Mouse (Mus musculus): ENCODE results near the gene Slc35f2. TPM values are rescaled to one million over a fixed set of nuclear protein-coding genes. Genes with fewer than 3 reads are reported as not detected.

Slc35f2 gene
- polyA plus RNA-seq, 1 experiment from 2014 or later: 7.3 TPM

DNA sequence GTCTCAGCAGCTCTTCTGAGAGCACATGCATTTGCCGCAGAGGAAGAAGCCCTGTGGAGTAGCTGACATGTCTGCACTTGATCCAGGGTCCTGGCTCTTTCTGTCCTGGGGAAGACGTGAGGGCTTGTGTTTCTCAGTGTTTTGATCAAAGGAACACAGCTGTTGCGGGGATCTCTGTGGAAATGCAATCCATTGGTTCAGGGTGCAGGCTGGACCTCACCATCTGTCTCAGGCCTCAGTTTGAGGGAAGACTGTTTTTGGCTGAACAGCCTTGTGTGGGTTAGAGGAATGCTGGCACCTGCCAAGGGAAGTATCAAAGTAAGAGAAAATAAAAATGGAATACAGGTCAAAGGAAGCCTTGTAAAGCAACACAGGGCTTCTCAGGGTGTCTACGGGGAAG, 64.6 kb downstream of the Slc35f2 start:
- Histone ChIP-seq H3K4me3 (replicated peaks; ENCODE audit: low read depth, low read length) (no peak overlapping the region), H3K9me3 (ENCODE audit: control insufficient read depth, low read length) (no peaks in the 10 kb centered on the region), H3K27ac (replicated peaks; ENCODE audit: low read depth, low read length) (no peak overlapping the region), H3K4me2 (ENCODE audit: low read length) (no peak overlapping the region), H3K4me1 (ENCODE audit: control insufficient read depth, insufficient read depth, low read length) (no peaks in the 10 kb centered on the region), H3K36me3 (ENCODE audit: control insufficient read depth, insufficient read depth, low read length) (no peaks in the 10 kb centered on the region), H3K9ac (replicated peaks; ENCODE audit: low read length) (no peak overlapping the region), H3K27me3 (ENCODE audit: control insufficient read depth, insufficient read depth, low read length) (no peaks in the 10 kb centered on the region)
- WGBS: 60% methylated on average over 4 of the region's 4 CpGs
- ATAC-seq (ENCODE audit: low FRiP score, low TSS enrichment) (no peak), DNase-seq (no peak)

DNA sequence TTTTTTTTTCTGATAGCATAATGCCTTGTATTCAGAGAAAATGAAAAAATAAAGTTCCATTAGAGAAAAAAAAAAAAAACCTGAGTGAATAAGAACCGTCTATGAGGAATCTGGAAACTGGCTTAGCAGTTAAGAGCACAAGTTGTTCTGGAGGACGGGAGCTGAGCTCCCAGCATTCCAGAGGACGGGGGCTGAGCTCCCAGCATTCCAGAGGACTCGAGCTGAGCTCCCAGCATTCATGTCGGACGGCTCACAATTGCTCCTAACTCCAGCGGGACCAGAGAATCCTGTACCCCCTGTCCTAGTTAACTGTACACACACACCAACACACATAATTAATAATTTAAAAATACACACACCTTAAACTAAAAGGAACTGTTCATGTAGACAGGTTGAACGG, 67.5 kb downstream of the Slc35f2 start:
- H3K36me3 ChIP-seq (ENCODE audit: control insufficient read depth, insufficient read depth, low read length): no peaks in the 10 kb centered on the region
- H3K27ac ChIP-seq (replicated peaks; ENCODE audit: low read depth, low read length): no peak overlapping the region
- DNase-seq (no peak), ATAC-seq (ENCODE audit: low FRiP score, low TSS enrichment) (no peak)
- H3K27me3 ChIP-seq (ENCODE audit: control insufficient read depth, insufficient read depth, low read length): no peaks in the 10 kb centered on the region
- no peaks in the 10 kb centered on the region for H3K4me1 ChIP-seq (ENCODE audit: control insufficient read depth, insufficient read depth, low read length)
- no peak overlapping the region for H3K4me2 ChIP-seq (ENCODE audit: low read length)
- H3K9me3 ChIP-seq (ENCODE audit: control insufficient read depth, low read length): no peaks in the 10 kb centered on the region
- H3K4me3 ChIP-seq (replicated peaks; ENCODE audit: low read depth, low read length): no peak overlapping the region
- 82% methylated on average over 8 of the region's 8 CpGs for WGBS
- H3K9ac ChIP-seq (replicated peaks; ENCODE audit: low read length): no peak overlapping the region

DNA sequence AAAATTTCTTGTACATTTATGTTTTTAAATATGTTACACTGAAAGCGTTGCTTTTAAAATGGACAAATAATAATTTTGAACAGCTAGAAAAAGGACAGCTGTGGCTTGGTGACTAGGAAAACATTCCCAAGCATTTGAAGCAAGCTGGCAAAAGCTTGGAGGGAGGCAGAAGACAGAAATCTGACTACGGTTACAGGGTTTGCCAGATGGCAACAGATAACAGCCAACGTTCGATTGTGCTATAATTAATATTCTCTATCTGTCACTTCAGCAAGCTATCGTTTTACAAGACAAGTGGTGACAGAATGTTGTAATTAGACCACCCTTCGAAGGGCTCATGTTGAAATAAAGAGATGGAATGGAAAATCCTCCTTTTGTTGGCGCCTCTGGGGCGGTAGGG, 77.2 kb downstream of the Slc35f2 start:
- no peaks in the 10 kb centered on the region for H3K4me1 ChIP-seq (ENCODE audit: control insufficient read depth, insufficient read depth, low read length)
- DNase-seq: no peak
- no peak overlapping the region for H3K9ac ChIP-seq (replicated peaks; ENCODE audit: low read length)
- no peaks in the 10 kb centered on the region for H3K9me3 ChIP-seq (ENCODE audit: control insufficient read depth, low read length)
- H3K36me3 ChIP-seq (ENCODE audit: control insufficient read depth, insufficient read depth, low read length): no peaks in the 10 kb centered on the region
- no peak for ATAC-seq (ENCODE audit: low FRiP score, low TSS enrichment)
- no peak overlapping the region for H3K27ac ChIP-seq (replicated peaks; ENCODE audit: low read depth, low read length)
- WGBS: 81% methylated on average over 8 of the region's 8 CpGs
- H3K4me3 ChIP-seq (replicated peaks; ENCODE audit: low read depth, low read length): no peak overlapping the region
- H3K27me3 ChIP-seq (ENCODE audit: control insufficient read depth, insufficient read depth, low read length): no peaks in the 10 kb centered on the region
- H3K4me2 ChIP-seq (ENCODE audit: low read length): no peak overlapping the region

- Histone ChIP-seq H3K36me3 (ENCODE audit: control insufficient read depth, insufficient read depth, low read length) (no peaks in the 10 kb centered on the region), H3K27me3 (ENCODE audit: control insufficient read depth, insufficient read depth, low read length) (no peaks in the 10 kb centered on the region), H3K27ac (replicated peaks; ENCODE audit: low read depth, low read length) (no peak within 1 kb of the TSS), H3K4me2 (ENCODE audit: low read length) (no peak within 1 kb of the TSS), H3K4me3 (replicated peaks; ENCODE audit: low read depth, low read length) (no peak within 1 kb of the TSS), H3K9ac (replicated peaks; ENCODE audit: low read length) (no peak within 1 kb of the TSS), H3K9me3 (ENCODE audit: control insufficient read depth, low read length) (no peaks in the 10 kb centered on the region), H3K4me1 (ENCODE audit: control insufficient read depth, insufficient read depth, low read length) (no peaks in the 10 kb centered on the region)
- no peak for DNase-seq
- ATAC-seq (ENCODE audit: low FRiP score, low TSS enrichment): no peak
- WGBS: 94% methylated on average over 4 of the region's 4 CpGs
These were observed 78.5 kb downstream of the Slc35f2 start, which contains the start of gene Sln for GRCm38 (mm10) chr9:53849864-53850263. Sln (plus strand) TSS chr9:53850164.

DNA sequence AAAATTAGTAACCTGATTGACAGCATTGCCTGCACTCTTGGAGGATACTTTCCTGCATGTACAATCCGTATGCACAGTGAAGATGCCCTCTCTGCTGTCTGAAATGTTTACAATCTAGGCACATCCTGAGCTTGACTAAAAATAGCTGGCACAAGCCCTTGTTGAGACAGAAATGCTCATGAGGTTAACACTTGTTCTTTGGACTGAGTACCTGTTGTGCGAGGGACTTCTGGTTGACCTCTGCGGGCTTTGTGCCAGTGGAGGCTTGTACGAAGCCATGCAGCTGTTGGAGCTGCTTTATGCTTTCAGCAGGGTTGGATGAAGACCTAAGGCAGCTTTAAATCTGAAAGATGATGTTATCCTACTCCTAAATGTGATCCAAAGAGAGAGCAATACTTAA, 80.8 kb downstream of the Slc35f2 start:
- no peaks in the 10 kb centered on the region for H3K36me3 ChIP-seq (ENCODE audit: control insufficient read depth, insufficient read depth, low read length)
- no peak overlapping the region for H3K27ac ChIP-seq (replicated peaks; ENCODE audit: low read depth, low read length)
- H3K27me3 ChIP-seq (ENCODE audit: control insufficient read depth, insufficient read depth, low read length): no peaks in the 10 kb centered on the region
- H3K4me3 ChIP-seq (replicated peaks; ENCODE audit: low read depth, low read length): no peak overlapping the region
- H3K4me1 ChIP-seq (ENCODE audit: control insufficient read depth, insufficient read depth, low read length): no peaks in the 10 kb centered on the region
- H3K9ac ChIP-seq (replicated peaks; ENCODE audit: low read length): no peak overlapping the region
- H3K9me3 ChIP-seq (ENCODE audit: control insufficient read depth, low read length): no peaks in the 10 kb centered on the region
- DNase-seq (no peak), ATAC-seq (ENCODE audit: low FRiP score, low TSS enrichment) (no peak)
- no peak overlapping the region for H3K4me2 ChIP-seq (ENCODE audit: low read length)
- 89% methylated on average over 4 of the region's 4 CpGs for WGBS

- Histone ChIP-seq H3K36me3 (ENCODE audit: control insufficient read depth, insufficient read depth, low read length) (no peaks in the 10 kb centered on the region), H3K9ac (replicated peaks; ENCODE audit: low read length) (no peak overlapping the region), H3K9me3 (ENCODE audit: control insufficient read depth, low read length) (no peaks in the 10 kb centered on the region), H3K4me2 (ENCODE audit: low read length) (no peak overlapping the region), H3K4me3 (replicated peaks; ENCODE audit: low read depth, low read length) (no peak overlapping the region), H3K4me1 (ENCODE audit: control insufficient read depth, insufficient read depth, low read length) (no peaks in the 10 kb centered on the region), H3K27ac (replicated peaks; ENCODE audit: low read depth, low read length) (no peak overlapping the region), H3K27me3 (ENCODE audit: control insufficient read depth, insufficient read depth, low read length) (no peaks in the 10 kb centered on the region)
- no peak for DNase-seq
- WGBS: 69% methylated on average over 1 of the region's 1 CpGs
- no peak for ATAC-seq (ENCODE audit: low FRiP score, low TSS enrichment)
These were observed 82.3 kb downstream of the Slc35f2 start for GRCm38 (mm10) chr9:53853672-53854071.

GRCm38 (mm10) chr9:53854525-53854924, 83.2 kb downstream of the Slc35f2 start:
- Histone ChIP-seq H3K27ac (replicated peaks; ENCODE audit: low read depth, low read length) (no peak overlapping the region), H3K36me3 (ENCODE audit: control insufficient read depth, insufficient read depth, low read length) (no peaks in the 10 kb centered on the region), H3K4me3 (replicated peaks; ENCODE audit: low read depth, low read length) (no peak overlapping the region), H3K9me3 (ENCODE audit: control insufficient read depth, low read length) (no peaks in the 10 kb centered on the region), H3K4me2 (ENCODE audit: low read length) (no peak overlapping the region), H3K9ac (replicated peaks; ENCODE audit: low read length) (no peak overlapping the region), H3K27me3 (ENCODE audit: control insufficient read depth, insufficient read depth, low read length) (no peaks in the 10 kb centered on the region), H3K4me1 (ENCODE audit: control insufficient read depth, insufficient read depth, low read length) (no peaks in the 10 kb centered on the region)
- no peak for ATAC-seq (ENCODE audit: low FRiP score, low TSS enrichment)
- 93% methylated on average over 1 of the region's 1 CpGs for WGBS
- no peak for DNase-seq

DNA sequence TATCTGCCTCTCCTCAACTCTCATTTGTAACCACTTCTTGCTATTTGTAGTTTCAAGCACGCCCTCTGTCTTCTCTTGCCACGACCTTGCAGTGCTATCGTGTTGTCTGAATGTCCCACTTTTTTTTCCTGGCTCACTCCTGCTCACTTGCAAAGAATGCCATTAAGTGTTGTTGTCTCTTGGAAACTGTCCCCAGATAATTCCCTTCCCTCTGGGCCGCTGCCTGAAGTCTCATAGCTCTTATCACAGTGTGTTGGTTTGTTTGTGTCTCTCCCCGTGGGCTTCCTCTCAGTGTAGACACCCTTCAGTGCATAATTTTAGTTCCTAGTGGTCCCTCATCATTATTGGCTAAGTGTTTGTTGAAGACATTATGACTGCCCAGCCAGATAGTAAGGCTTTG, 86.5 kb downstream of the Slc35f2 start:
- no peak overlapping the region for H3K4me3 ChIP-seq (replicated peaks; ENCODE audit: low read depth, low read length)
- H3K4me1 ChIP-seq (ENCODE audit: control insufficient read depth, insufficient read depth, low read length): no peaks in the 10 kb centered on the region
- WGBS: 87% methylated on average over 5 of the region's 5 CpGs
- no peak overlapping the region for H3K9ac ChIP-seq (replicated peaks; ENCODE audit: low read length)
- ATAC-seq (ENCODE audit: low FRiP score, low TSS enrichment): no peak
- H3K4me2 ChIP-seq (ENCODE audit: low read length): no peak overlapping the region
- H3K27me3 ChIP-seq (ENCODE audit: control insufficient read depth, insufficient read depth, low read length): no peaks in the 10 kb centered on the region
- no peak for DNase-seq
- no peaks in the 10 kb centered on the region for H3K9me3 ChIP-seq (ENCODE audit: control insufficient read depth, low read length)
- H3K27ac ChIP-seq (replicated peaks; ENCODE audit: low read depth, low read length): no peak overlapping the region
- H3K36me3 ChIP-seq (ENCODE audit: control insufficient read depth, insufficient read depth, low read length): no peaks in the 10 kb centered on the region

Data from midbrain, embryonic 14.5 days (tissue).